Mouse (Mus musculus) stomach, embryonic 14.5 days (tissue): Measurements from ENCODE around the gene Drosha. TPM values are rescaled to one million over a fixed set of nuclear protein-coding genes. Genes with fewer than 3 reads are reported as not detected.
"Not testable (repeated sequence)": the region's sequence is repeated elsewhere in the genome, so short reads cannot be mapped to it uniquely, and the experiment has no call there.

Experiments
- ATAC-seq: fragments of 200-750 bp; cut with Nextera tagmentation; 2 replicates; pipeline ENCODE4 v1.8.0; 2017; ENCODE audit warnings: low read depth, moderate TSS enrichment; ENCODE audit not compliant: insufficient number of reproducible peaks, insufficient read depth, low FRiP score
- H3K27ac ChIP-seq: fragments of 300-500 bp; sonication (generic); 2 replicates; pipeline ENCODE4 v1.5.1; 2014; ENCODE audit warnings: mild to moderate bottlenecking, low read length, moderate library complexity, mixed read lengths
- H3K27me3 ChIP-seq: fragments of 300-500 bp; sonication (generic); 2 replicates; pipeline ENCODE4 v1.6.1; 2014; ENCODE audit warnings: low read length, control low read depth, mixed read lengths; ENCODE audit not compliant: control insufficient read depth, insufficient read depth
- H3K36me3 ChIP-seq: fragments of 300-500 bp; sonication (generic); 2 replicates; pipeline ENCODE4 v1.6.1; 2014; ENCODE audit warnings: mild to moderate bottlenecking, control low read depth, low read length, moderate library complexity, mixed read lengths; ENCODE audit not compliant: control insufficient read depth, insufficient read depth
- H3K4me1 ChIP-seq: fragments of 300-500 bp; sonication (generic); 2 replicates; pipeline ENCODE4 v1.6.1; 2014; ENCODE audit warnings: low read length, control low read depth, mixed read lengths; ENCODE audit not compliant: control insufficient read depth, insufficient read depth
- H3K4me2 ChIP-seq: fragments of 300-500 bp; sonication (generic); replicated peaks from 2 replicates; pipeline ENCODE4 v1.6.1; 2014; ENCODE audit warnings: low read depth, low read length, control low read depth
- H3K4me3 ChIP-seq: fragments of 300-500 bp; sonication (generic); 2 replicates; pipeline ENCODE4 v1.5.1; 2014; ENCODE audit warnings: low read depth, low read length, control low read depth
- H3K9ac ChIP-seq: fragments of 300-500 bp; sonication (generic); replicated peaks from 2 replicates; pipeline ENCODE4 v1.6.1; 2014; ENCODE audit warnings: low read depth, mild to moderate bottlenecking, control low read depth, low read length, moderate library complexity, mixed read lengths
- H3K9me3 ChIP-seq: fragments of 300-500 bp; sonication (generic); 2 replicates; pipeline ENCODE4 v1.6.1; 2016; ENCODE audit warnings: low read depth, low read length, control low read depth; ENCODE audit not compliant: control insufficient read depth
- WGBS: fragments of 180-500 bp; shearing (Covaris S2); extraction: QIAGEN DNeasy Blood & Tissue Kit; methylation state at CpG from one replicate; pipeline ENCODE4 v1.1.7; 2014; 5-methylcytosine and 5-hydroxymethylcytosine counted together
- polyA plus RNA-seq: library from polyadenylated mRNA; unstranded; fragments of >200 nt; fragmentation: Nextera tagmentation; extraction: Ambion mirVana; gene quantifications from 2 replicates; pipeline ENCODE4 v1.2.1, GENCODE M21; 2014

Drosha gene
- polyA plus RNA-seq, 1 experiment from 2014 or later: 41.3 TPM

DNA sequence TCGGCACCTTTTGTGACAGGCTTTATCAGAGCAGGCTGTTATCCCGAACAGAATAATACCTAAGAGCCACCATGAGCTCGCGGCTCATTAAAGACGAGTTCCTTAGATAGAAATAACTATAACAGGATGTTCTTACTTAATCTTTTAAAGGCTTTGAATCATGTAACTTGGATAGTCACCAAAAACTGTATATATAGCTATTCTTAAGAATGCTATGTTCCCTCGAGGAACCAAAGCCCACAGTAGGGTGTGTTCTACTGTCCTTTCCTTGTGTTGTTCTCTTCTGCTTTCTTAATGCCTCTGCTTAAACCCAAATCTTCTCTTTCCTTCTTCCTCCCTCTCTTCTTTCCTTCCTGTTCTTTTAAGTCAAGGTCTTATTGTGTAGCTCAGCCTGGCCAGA is 26.6 kb upstream of the Drosha start:
- WGBS: 74% methylated on average over 6 of the region's 6 CpGs
- no peaks in the 10 kb centered on the region for H3K9me3 ChIP-seq
- no peaks in the 10 kb centered on the region for H3K27me3 ChIP-seq
- H3K36me3 ChIP-seq: no peaks in the 10 kb centered on the region
- no peak overlapping the region for H3K4me3 ChIP-seq
- no peak overlapping the region for H3K27ac ChIP-seq
- ATAC-seq: no peak
- H3K9ac ChIP-seq: no peak overlapping the region
- H3K4me1 ChIP-seq: no peaks in the 10 kb centered on the region
- H3K4me2 ChIP-seq: no peak overlapping the region

DNA sequence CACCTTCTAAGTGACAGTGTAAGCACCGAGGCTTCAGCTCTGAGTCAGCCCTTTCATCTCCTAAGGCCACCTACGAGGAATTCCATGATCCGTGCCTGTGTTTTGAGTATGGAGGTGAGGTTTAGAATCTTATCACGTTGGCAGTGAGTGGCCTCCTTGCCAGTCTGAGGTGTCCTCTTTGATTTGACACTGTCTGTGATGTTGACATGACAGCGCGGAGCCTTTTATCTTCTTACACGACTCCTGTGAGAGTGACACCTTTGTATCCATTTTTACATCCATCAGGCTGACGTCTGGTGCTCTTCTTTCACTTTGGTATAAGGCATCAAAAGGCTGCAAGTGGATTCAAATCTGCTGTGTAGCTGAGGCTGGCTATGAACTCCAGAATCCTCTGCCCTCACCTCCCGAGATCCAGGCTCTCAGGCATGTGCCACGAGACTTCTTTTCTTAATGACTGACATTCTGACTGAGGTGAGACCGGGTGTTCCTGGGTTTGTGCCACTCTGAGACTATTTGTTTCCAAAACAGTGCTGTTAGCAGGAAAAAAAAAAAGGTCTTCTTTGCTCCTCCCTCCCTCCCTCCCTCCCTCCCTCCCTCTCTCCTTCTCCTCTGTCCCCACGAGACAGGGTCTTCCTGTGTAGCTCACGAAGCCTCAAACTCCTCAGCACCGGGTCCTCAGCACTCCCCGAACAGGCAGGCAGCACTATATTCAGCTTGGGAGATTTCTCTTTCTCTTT is 24.0 kb upstream of the Drosha start:
- no peak overlapping the region for H3K4me3 ChIP-seq
- H3K4me2 ChIP-seq: no peak overlapping the region
- H3K27ac ChIP-seq: no peak overlapping the region
- H3K4me1 ChIP-seq: no peaks in the 10 kb centered on the region
- H3K36me3 ChIP-seq: no peaks in the 10 kb centered on the region
- no peaks in the 10 kb centered on the region for H3K27me3 ChIP-seq
- no peak for ATAC-seq
- 36% methylated on average over 15 of the region's 15 CpGs for WGBS
- H3K9me3 ChIP-seq: no peaks in the 10 kb centered on the region
- no peak overlapping the region for H3K9ac ChIP-seq

DNA sequence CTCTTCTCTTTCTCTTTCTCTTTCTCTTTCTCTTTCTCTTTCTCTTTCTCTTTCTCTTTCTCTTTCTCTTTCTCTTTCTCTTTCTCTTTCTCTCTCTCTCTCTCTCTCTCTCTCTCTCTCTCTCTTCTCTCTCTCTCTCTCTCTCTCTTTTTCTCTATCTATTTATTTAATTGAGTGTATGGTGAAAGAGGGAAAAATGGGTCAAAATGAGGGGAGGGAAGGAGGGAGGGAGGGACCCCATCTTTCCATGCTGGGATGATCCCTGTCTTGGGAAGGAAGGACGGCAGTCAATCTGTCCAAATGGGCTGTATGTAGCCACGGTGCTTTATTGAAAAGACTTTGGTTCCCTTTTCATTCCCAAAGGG is 23.5 kb upstream of the Drosha start:
- not testable (repeated sequence) for H3K4me2 ChIP-seq, H3K9ac ChIP-seq, H3K9me3 ChIP-seq, H3K4me1 ChIP-seq, H3K27ac ChIP-seq, H3K4me3 ChIP-seq, ATAC-seq, H3K36me3 ChIP-seq, H3K27me3 ChIP-seq
- 75% methylated on average over 2 of the region's 2 CpGs for WGBS

DNA sequence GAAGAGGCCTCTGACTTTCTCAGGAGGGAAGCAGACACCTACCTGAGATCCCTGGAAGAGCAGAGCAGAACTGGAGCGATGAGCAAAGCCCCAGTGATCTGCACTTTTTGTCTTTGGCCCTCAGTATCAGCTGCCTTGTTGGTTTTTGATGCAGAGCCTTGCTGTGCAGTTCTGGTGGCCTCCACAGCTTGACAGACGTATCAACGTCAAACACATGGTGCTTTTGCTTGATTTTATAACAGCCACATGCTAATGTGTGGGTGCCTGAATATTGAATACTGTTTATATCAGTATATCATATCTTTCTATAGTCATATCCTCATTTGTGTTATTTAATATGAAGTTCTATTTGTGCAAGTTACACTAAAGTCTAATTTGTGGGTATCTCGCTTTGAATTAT is 19.5 kb upstream of the Drosha start:
- Histone ChIP-seq H3K9me3 (no peaks in the 10 kb centered on the region), H3K4me1 (no peaks in the 10 kb centered on the region), H3K27ac (no peak overlapping the region), H3K27me3 (no peaks in the 10 kb centered on the region), H3K4me2 (no peak overlapping the region), H3K4me3 (no peak overlapping the region), H3K36me3 (peaks cover 19% of the 10 kb centered on the region; the same call in 1 of the 2 replicates), H3K9ac (no peak overlapping the region)
- ATAC-seq: no peak
- 81% methylated on average over 4 of the region's 4 CpGs for WGBS

DNA sequence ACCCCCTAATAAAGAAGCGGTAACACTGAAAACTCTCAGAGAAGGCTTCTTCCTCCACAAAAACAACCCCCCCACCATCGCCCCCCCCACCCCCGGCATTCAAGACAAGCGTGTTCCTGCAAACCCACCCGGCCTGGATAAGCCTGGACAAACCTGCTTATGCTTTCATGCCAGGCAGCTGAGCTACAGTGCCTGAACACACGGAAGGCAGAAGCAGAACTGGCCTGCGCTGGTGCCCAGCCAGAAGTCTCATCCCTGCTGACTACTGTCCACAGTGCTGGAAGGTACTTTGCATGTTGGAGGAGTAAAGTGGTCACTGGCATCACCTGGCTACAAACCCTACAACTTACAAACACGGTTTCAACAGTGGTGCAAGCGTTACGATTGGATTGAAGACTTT is 17.5 kb upstream of the Drosha start:
- no peaks in the 10 kb centered on the region for H3K27me3 ChIP-seq
- no peaks in the 10 kb centered on the region for H3K4me1 ChIP-seq
- WGBS: 92% methylated on average over 10 of the region's 10 CpGs
- no peak overlapping the region for H3K27ac ChIP-seq
- no peak for ATAC-seq
- H3K36me3 ChIP-seq: peaks cover 29% of the 10 kb centered on the region; the same call in 1 of the 2 replicates
- no peak overlapping the region for H3K4me3 ChIP-seq
- H3K4me2 ChIP-seq: no peak overlapping the region
- H3K9ac ChIP-seq: no peak overlapping the region
- no peaks in the 10 kb centered on the region for H3K9me3 ChIP-seq

DNA sequence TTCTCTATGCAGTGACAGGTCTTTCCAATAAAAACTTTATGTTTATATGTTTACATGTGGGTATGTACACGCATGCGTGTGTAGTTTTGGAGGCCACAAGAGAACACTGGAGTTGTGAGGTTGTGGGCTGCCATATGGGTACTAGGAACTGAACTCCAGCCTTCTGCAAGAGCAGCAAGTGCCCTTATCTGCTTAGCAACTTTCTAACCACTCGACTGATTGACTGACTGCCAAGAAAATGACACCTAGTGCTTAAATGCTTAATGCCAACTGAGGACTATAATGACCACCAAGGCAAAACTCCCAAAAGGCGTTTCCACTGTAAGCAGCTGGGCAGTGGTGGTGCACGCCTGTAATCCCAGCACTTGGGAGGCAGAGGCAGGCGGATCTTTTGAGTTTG is 15.3 kb upstream of the Drosha start:
- Histone ChIP-seq H3K4me2 (no peak overlapping the region), H3K9ac (no peak overlapping the region), H3K4me3 (no peak overlapping the region), H3K4me1 (no peaks in the 10 kb centered on the region), H3K36me3 (peaks cover 41% of the 10 kb centered on the region), H3K27me3 (no peaks in the 10 kb centered on the region), H3K27ac (no peak overlapping the region), H3K9me3 (no peaks in the 10 kb centered on the region)
- no peak for ATAC-seq
- WGBS: 93% methylated on average over 6 of the region's 6 CpGs

DNA sequence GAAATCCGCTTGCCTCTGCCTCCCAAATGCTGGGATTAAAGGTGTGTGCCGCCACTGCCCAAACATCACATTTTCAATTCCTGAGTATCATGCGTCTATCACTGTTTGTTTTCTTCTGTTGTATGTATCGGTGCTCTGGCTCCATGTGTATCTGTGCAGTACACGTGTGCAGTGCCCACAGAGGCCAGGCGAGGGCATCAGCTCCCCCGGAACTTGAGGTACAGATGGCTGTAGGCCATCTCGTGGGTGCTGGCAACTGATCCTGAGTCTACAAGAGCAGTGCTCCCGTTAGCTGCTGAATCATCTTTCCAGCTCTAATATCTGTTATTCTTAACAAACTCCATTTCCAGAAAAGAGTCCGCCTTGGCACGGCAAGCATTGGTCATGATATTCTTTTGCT is 12.0 kb upstream of the Drosha start:
- no peak for ATAC-seq
- H3K36me3 ChIP-seq: peaks cover 63% of the 10 kb centered on the region
- WGBS: 93% methylated on average over 11 of the region's 11 CpGs

DNA sequence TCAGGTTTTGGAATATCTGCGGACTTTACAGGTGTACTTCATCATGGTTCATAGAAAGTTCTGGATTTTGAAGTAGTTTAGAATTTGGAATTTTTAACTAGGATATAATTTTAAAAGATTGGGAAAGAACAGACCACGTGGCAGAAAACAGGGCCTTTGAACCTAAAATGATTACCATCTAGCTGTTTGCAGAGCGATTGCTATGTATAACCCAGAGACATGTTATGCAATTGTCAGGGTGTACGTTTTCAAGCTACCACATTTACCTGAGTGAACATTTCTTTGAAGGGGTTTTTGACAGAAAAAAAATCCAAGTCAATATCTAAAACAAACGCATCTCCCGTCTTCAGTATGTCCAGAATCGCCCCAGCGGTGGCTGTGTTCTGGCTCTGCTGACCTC is 7.0 kb upstream of the Drosha start:
- no peak overlapping the region for H3K4me2 ChIP-seq
- H3K27ac ChIP-seq: no peak overlapping the region
- no peak overlapping the region for H3K9ac ChIP-seq
- 88% methylated on average over 8 of the region's 8 CpGs for WGBS
- ATAC-seq: no peak
- H3K9me3 ChIP-seq: no peaks in the 10 kb centered on the region
- no peaks in the 10 kb centered on the region for H3K27me3 ChIP-seq
- H3K4me1 ChIP-seq: no peaks in the 10 kb centered on the region
- peaks cover 67% of the 10 kb centered on the region for H3K36me3 ChIP-seq
- H3K4me3 ChIP-seq: no peak overlapping the region

More for the DNA sequence above, 12.0 kb upstream of the Drosha start:
- H3K9me3 ChIP-seq: no peaks in the 10 kb centered on the region
- H3K27me3 ChIP-seq: no peaks in the 10 kb centered on the region
- no peak overlapping the region for H3K4me2 ChIP-seq
- no peak overlapping the region for H3K27ac ChIP-seq
- H3K9ac ChIP-seq: no peak overlapping the region
- no peaks in the 10 kb centered on the region for H3K4me1 ChIP-seq
- no peak overlapping the region for H3K4me3 ChIP-seq
